Mouse (Mus musculus): Measurements from ENCODE around the gene Plekhb1. TPM values are rescaled to one million over a fixed set of nuclear protein-coding genes. Genes with fewer than 3 reads are reported as not detected.

Gene Plekhb1
- polyA plus RNA-seq, 3 experiments from 2014 or later, result 0.13 to 0.20 TPM; not detected in 1

Other genes with a start within 250 kb of the Plekhb1 start
- gene Ucp3, start 189.4 kb downstream of the Plekhb1 start, polyA plus RNA-seq (2017; shearing (Covaris generic)), result under 1 TPM in 1 of 3 experiments, not detected in 2; 0.55 TPM
- gene Ucp2, start 169.1 kb downstream of the Plekhb1 start, polyA plus RNA-seq (2017; shearing (Covaris generic)), result 1,000 to 10,000 TPM; 1,111 to 1,581 (median 1,117) TPM
- 10 to 100 TPM; 15.7 to 23.7 (median 18.8) TPM for gene Dnajb13, start 147.5 kb downstream of the Plekhb1 start, polyA plus RNA-seq (2017; shearing (Covaris generic))
- gene Coa4, start 125.3 kb downstream of the Plekhb1 start, polyA plus RNA-seq (2017; shearing (Covaris generic)), result 10 to 100 TPM; 20.9 to 26.5 (median 23.5) TPM
- 10 to 100 TPM; 12.0 to 13.4 (median 12.4) TPM for gene Rab6a, start 55.0 kb downstream of the Plekhb1 start, polyA plus RNA-seq (2017; shearing (Covaris generic))
- gene Mrpl48, start 54.1 kb downstream of the Plekhb1 start, polyA plus RNA-seq (2017; shearing (Covaris generic)), result 10 to 100 TPM; 62.3 to 77.2 (median 72.0) TPM
- gene Fam168a, start 44.2 kb upstream of the Plekhb1 start, polyA plus RNA-seq (2017; shearing (Covaris generic)), result 10 to 100 TPM; 13.4 to 35.3 (median 26.6) TPM
- 10 to 100 TPM; 11.1 to 13.9 (median 12.3) TPM for gene Relt, start 201.0 kb upstream of the Plekhb1 start, polyA plus RNA-seq (2017; shearing (Covaris generic))